Mouse (Mus musculus): ENCODE measurements around the gene Vac14. TPM values are rescaled to one million over a fixed set of nuclear protein-coding genes. Genes with fewer than 3 reads are reported as not detected.
"Not testable (repeated sequence)": the region's sequence is repeated elsewhere in the genome, so short reads cannot be mapped to it uniquely, and the experiment has no call there.

Vac14 gene
- polyA plus RNA-seq, 1 experiment: 5.9 TPM

GRCm38 (mm10) chr8:110655827-110656226, 37.4 kb downstream of the Vac14 start:
- no peak for TF ChIP-seq TAL1 (IDR thresholded peaks at IDR 0.05; ENCODE audit: low read length)
- no peak for TF ChIP-seq GATA1 (IDR thresholded peaks at IDR 0.05; ENCODE audit: low read length)
- Histone ChIP-seq H3K4me1 (ENCODE audit: control insufficient read depth) (no peaks in the 10 kb centered on the region), H3K36me3 (ENCODE audit: control insufficient read depth) (peaks cover 86% of the 10 kb centered on the region)

GRCm38 (mm10) chr8:110657661-110658060, 39.3 kb downstream of the Vac14 start:
- no peaks in the 10 kb centered on the region for H3K9me3 ChIP-seq (ENCODE audit: control insufficient read depth, low read length)
- H3K4me3 ChIP-seq (replicated peaks): no peak overlapping the region
- TF ChIP-seq TAL1 (IDR thresholded peaks at IDR 0.05; ENCODE audit: low read length) (no peak), GATA1 (IDR thresholded peaks at IDR 0.05; ENCODE audit: low read length) (no peak)
- H3K27me3 ChIP-seq (ENCODE audit: control insufficient read depth): no peaks in the 10 kb centered on the region
- H3K4me1 ChIP-seq (ENCODE audit: control insufficient read depth): no peaks in the 10 kb centered on the region
- H3K36me3 ChIP-seq (ENCODE audit: control insufficient read depth): peaks cover 82% of the 10 kb centered on the region

More at GRCm38 (mm10) chr8:110655827-110656226, 37.4 kb downstream of the Vac14 start:
- Histone ChIP-seq H3K27me3 (ENCODE audit: control insufficient read depth) (no peaks in the 10 kb centered on the region), H3K9me3 (ENCODE audit: control insufficient read depth, low read length) (no peaks in the 10 kb centered on the region), H3K4me3 (replicated peaks) (no peak overlapping the region)

- no peaks in the 10 kb centered on the region for H3K4me1 ChIP-seq (ENCODE audit: control insufficient read depth)
- peaks cover 70% of the 10 kb centered on the region for H3K36me3 ChIP-seq (ENCODE audit: control insufficient read depth)
- no peaks in the 10 kb centered on the region for H3K9me3 ChIP-seq (ENCODE audit: control insufficient read depth, low read length)
- H3K4me3 ChIP-seq (replicated peaks): no peak overlapping the region
- no peak for TF ChIP-seq TAL1 (IDR thresholded peaks at IDR 0.05; ENCODE audit: low read length)
- TF ChIP-seq GATA1 (IDR thresholded peaks at IDR 0.05; ENCODE audit: low read length): no peak
- no peaks in the 10 kb centered on the region for H3K27me3 ChIP-seq (ENCODE audit: control insufficient read depth)
These were observed 41.7 kb downstream of the Vac14 start for GRCm38 (mm10) chr8:110660121-110660520.

- no peaks in the 10 kb centered on the region for H3K27me3 ChIP-seq (ENCODE audit: control insufficient read depth)
- no peak overlapping the region for H3K4me3 ChIP-seq (replicated peaks)
- no peaks in the 10 kb centered on the region for H3K9me3 ChIP-seq (ENCODE audit: control insufficient read depth, low read length)
- peaks cover 56% of the 10 kb centered on the region for H3K36me3 ChIP-seq (ENCODE audit: control insufficient read depth)
- H3K4me1 ChIP-seq (ENCODE audit: control insufficient read depth): no peaks in the 10 kb centered on the region; the same call in 1 of the 2 replicates
- TF ChIP-seq GATA1 (IDR thresholded peaks at IDR 0.05; ENCODE audit: low read length) (no peak), TAL1 (IDR thresholded peaks at IDR 0.05; ENCODE audit: low read length) (no peak)
These were observed 44.2 kb downstream of the Vac14 start for GRCm38 (mm10) chr8:110662545-110662944.

GRCm38 (mm10) chr8:110663015-110663742, 44.8 kb downstream of the Vac14 start:
- Histone ChIP-seq H3K27me3 (ENCODE audit: control insufficient read depth) (no peaks in the 10 kb centered on the region), H3K36me3 (ENCODE audit: control insufficient read depth) (peaks cover 50% of the 10 kb centered on the region), H3K4me1 (ENCODE audit: control insufficient read depth) (peaks cover 5% of the 10 kb centered on the region), H3K4me3 (replicated peaks) (no peak overlapping the region), H3K9me3 (ENCODE audit: control insufficient read depth, low read length) (no peaks in the 10 kb centered on the region)
- TF ChIP-seq TAL1 (IDR thresholded peaks at IDR 0.05; ENCODE audit: low read length): no peak
- TF ChIP-seq GATA1 (IDR thresholded peaks at IDR 0.05; ENCODE audit: low read length): no peak

- no peaks in the 10 kb centered on the region for H3K27me3 ChIP-seq (ENCODE audit: control insufficient read depth)
- peaks cover 48% of the 10 kb centered on the region for H3K36me3 ChIP-seq (ENCODE audit: control insufficient read depth)
- no peak for TF ChIP-seq GATA1 (IDR thresholded peaks at IDR 0.05; ENCODE audit: low read length)
- TF ChIP-seq TAL1 (IDR thresholded peaks at IDR 0.05; ENCODE audit: low read length): no peak
- no peak overlapping the region for H3K4me3 ChIP-seq (replicated peaks)
- no peaks in the 10 kb centered on the region for H3K9me3 ChIP-seq (ENCODE audit: control insufficient read depth, low read length)
- peaks cover 14% of the 10 kb centered on the region for H3K4me1 ChIP-seq (ENCODE audit: control insufficient read depth)
These were observed 46.0 kb downstream of the Vac14 start for GRCm38 (mm10) chr8:110664202-110664896.

GRCm38 (mm10) chr8:110665000-110665399, 46.6 kb downstream of the Vac14 start:
- Histone ChIP-seq H3K9me3 (ENCODE audit: control insufficient read depth, low read length) (no peaks in the 10 kb centered on the region), H3K27me3 (ENCODE audit: control insufficient read depth) (no peaks in the 10 kb centered on the region), H3K4me1 (ENCODE audit: control insufficient read depth) (peaks cover 15% of the 10 kb centered on the region), H3K4me3 (replicated peaks) (no peak overlapping the region), H3K36me3 (ENCODE audit: control insufficient read depth) (peaks cover 42% of the 10 kb centered on the region)
- no peak for TF ChIP-seq TAL1 (IDR thresholded peaks at IDR 0.05; ENCODE audit: low read length)
- TF ChIP-seq GATA1 (IDR thresholded peaks at IDR 0.05; ENCODE audit: low read length): no peak

- Histone ChIP-seq H3K36me3 (ENCODE audit: control insufficient read depth) (peaks cover 46% of the 10 kb centered on the region), H3K4me1 (ENCODE audit: control insufficient read depth) (peaks cover 15% of the 10 kb centered on the region)
- H3K9me3 ChIP-seq (ENCODE audit: control insufficient read depth, low read length); H3K27me3 ChIP-seq (ENCODE audit: control insufficient read depth); H3K4me3 ChIP-seq (replicated peaks): not testable (repeated sequence)
These were observed 49.3 kb downstream of the Vac14 start for GRCm38 (mm10) chr8:110667590-110668177.

- TF ChIP-seq TAL1 (IDR thresholded peaks at IDR 0.05; ENCODE audit: low read length) (no peak), GATA1 (IDR thresholded peaks at IDR 0.05; ENCODE audit: low read length) (no peak)
- H3K4me3 ChIP-seq (replicated peaks): no peak overlapping the region
- H3K4me1 ChIP-seq (ENCODE audit: control insufficient read depth): peaks cover 15% of the 10 kb centered on the region
- no peaks in the 10 kb centered on the region for H3K27me3 ChIP-seq (ENCODE audit: control insufficient read depth)
- H3K36me3 ChIP-seq (ENCODE audit: control insufficient read depth): peaks cover 57% of the 10 kb centered on the region
- no peaks in the 10 kb centered on the region for H3K9me3 ChIP-seq (ENCODE audit: control insufficient read depth, low read length)
These were observed 51.7 kb downstream of the Vac14 start for GRCm38 (mm10) chr8:110669932-110670628.
